Mouse (Mus musculus) embryonic facial prominence, embryonic 13.5 days (tissue): ENCODE measurements around the gene Olfr532. TPM values are rescaled to one million over a fixed set of nuclear protein-coding genes. Genes with fewer than 3 reads are reported as not detected.
"Not testable (repeated sequence)": the region's sequence is repeated elsewhere in the genome, so short reads cannot be mapped to it uniquely, and the experiment has no call there.

Source experiments
- ATAC-seq: fragments of 200-750 bp; cut with Nextera tagmentation; 2 replicates; pipeline ENCODE4 v1.8.0; 2017; ENCODE audit warnings: low read depth; ENCODE audit not compliant: insufficient number of reproducible peaks, insufficient read depth, low FRiP score, low TSS enrichment
- H3K27ac ChIP-seq: fragments of 300-500 bp; sonication (generic); 2 replicates; pipeline ENCODE4 v1.5.1; 2015; ENCODE audit warnings: moderate library complexity, mild to moderate bottlenecking, inconsistent platforms
- H3K27me3 ChIP-seq: fragments of 300-500 bp; sonication (generic); 2 replicates; pipeline ENCODE4 v1.6.1; 2015; ENCODE audit warnings: mild to moderate bottlenecking, inconsistent platforms
- H3K36me3 ChIP-seq: fragments of 300-500 bp; sonication (generic); 2 replicates; pipeline ENCODE4 v1.6.1; 2015; ENCODE audit warnings: mild to moderate bottlenecking, inconsistent platforms
- H3K4me1 ChIP-seq: fragments of 300-500 bp; sonication (generic); 2 replicates; pipeline ENCODE4 v1.6.1; 2015; ENCODE audit warnings: inconsistent platforms
- H3K4me2 ChIP-seq: fragments of 300-500 bp; sonication (generic); 2 replicates; pipeline ENCODE4 v1.6.1; 2015; ENCODE audit warnings: moderate library complexity, mild to moderate bottlenecking, inconsistent platforms
- H3K4me3 ChIP-seq: fragments of 300-500 bp; sonication (generic); 2 replicates; pipeline ENCODE4 v1.5.1; 2015; ENCODE audit warnings: mild to moderate bottlenecking, inconsistent platforms
- H3K9ac ChIP-seq: fragments of 300-500 bp; sonication (generic); 2 replicates; pipeline ENCODE4 v1.6.1; 2015; ENCODE audit warnings: mild to moderate bottlenecking, inconsistent platforms
- H3K9me3 ChIP-seq: fragments of 300-500 bp; sonication (generic); 2 replicates; pipeline ENCODE4 v1.6.1; 2016; ENCODE audit warnings: inconsistent platforms
- WGBS: fragments of 180-500 bp; shearing (Covaris S2); methylation state at CpG from one replicate; pipeline ENCODE4 v1.1.7; 2015; ENCODE audit warnings: mixed read lengths; 5-methylcytosine and 5-hydroxymethylcytosine counted together
- polyA plus RNA-seq: library from polyadenylated mRNA; unstranded; fragments of >200 nt; fragmentation: Nextera tagmentation; extraction: Ambion mirVana; gene quantifications from 2 replicates; pipeline ENCODE4 v1.2.1, GENCODE M21; 2015

Olfr532 gene
- polyA plus RNA-seq = not detected in 2 replicates

- H3K4me1 ChIP-seq = no peaks in the 10 kb centered on the region
- H3K27ac ChIP-seq = no peak within 1 kb of the TSS
- ATAC-seq = no peak
- WGBS = 95% methylated on average over 1 of the region's 1 CpGs
- H3K27me3 ChIP-seq = no peaks in the 10 kb centered on the region
- H3K36me3 ChIP-seq = no peaks in the 10 kb centered on the region
- H3K9me3 ChIP-seq = no peaks in the 10 kb centered on the region
- no peak within 1 kb of the TSS for H3K9ac ChIP-seq
- no peak within 1 kb of the TSS for H3K4me3 ChIP-seq
- H3K4me2 ChIP-seq = no peak within 1 kb of the TSS
Observed at GRCm38 (mm10) chr7:140421539-140421938, at the start of gene Olfr532. TSS of gene Olfr532 (minus strand) at chr7:140421639.

GRCm38 (mm10) chr7:140463070-140463469 is 41.6 kb upstream of the Olfr532 start, which contains the start of gene Olfr533:
TSS of gene Olfr533 (plus strand) at chr7:140463370.
- H3K27ac ChIP-seq = not testable (repeated sequence)

GRCm38 (mm10) chr7:140443141-140443540 is 21.7 kb upstream of the Olfr532 start:
- Histone ChIP-seq H3K4me2 (no peak overlapping the region), H3K9me3 (no peaks in the 10 kb centered on the region), H3K27me3 (no peaks in the 10 kb centered on the region), H3K36me3 (no peaks in the 10 kb centered on the region), H3K4me1 (no peaks in the 10 kb centered on the region), H3K9ac (no peak overlapping the region), H3K27ac (no peak overlapping the region), H3K4me3 (no peak overlapping the region)
- 57% methylated on average over 1 of the region's 1 CpGs for WGBS
- ATAC-seq = no peak

More at GRCm38 (mm10) chr7:140463070-140463469, 41.6 kb upstream of the Olfr532 start, which contains the start of gene Olfr533:
- not testable (repeated sequence) for H3K27me3 ChIP-seq, H3K36me3 ChIP-seq, H3K4me3 ChIP-seq, H3K4me1 ChIP-seq, H3K9ac ChIP-seq, H3K9me3 ChIP-seq, H3K4me2 ChIP-seq, ATAC-seq
- 50% methylated on average over 1 of the region's 1 CpGs for WGBS

GRCm38 (mm10) chr7:140402818-140403217 is 18.6 kb downstream of the Olfr532 start, which contains the start of gene Olfr531:
TSS of gene Olfr531 (minus strand) at chr7:140402918.
- Histone ChIP-seq H3K9me3 (no peaks in the 10 kb centered on the region), H3K36me3 (no peaks in the 10 kb centered on the region), H3K4me1 (no peaks in the 10 kb centered on the region), H3K4me3 (no peak within 1 kb of the TSS), H3K9ac (no peak within 1 kb of the TSS), H3K27me3 (no peaks in the 10 kb centered on the region), H3K4me2 (no peak within 1 kb of the TSS), H3K27ac (no peak within 1 kb of the TSS)
- 83% methylated on average over 1 of the region's 1 CpGs for WGBS
- ATAC-seq = no peak

GRCm38 (mm10) chr7:140376911-140377310 is 44.5 kb downstream of the Olfr532 start:
- Histone ChIP-seq H3K9me3 (no peaks in the 10 kb centered on the region), H3K4me2 (no peak overlapping the region), H3K36me3 (no peaks in the 10 kb centered on the region), H3K27me3 (no peaks in the 10 kb centered on the region), H3K9ac (no peak overlapping the region), H3K4me1 (no peaks in the 10 kb centered on the region), H3K4me3 (no peak overlapping the region), H3K27ac (no peak overlapping the region)
- 94% methylated on average over 2 of the region's 2 CpGs for WGBS
- no peak for ATAC-seq

- Histone ChIP-seq H3K27ac (no peak within 1 kb of the TSS), H3K9ac (no peak within 1 kb of the TSS), H3K4me2 (no peak within 1 kb of the TSS), H3K36me3 (no peaks in the 10 kb centered on the region), H3K9me3 (no peaks in the 10 kb centered on the region), H3K27me3 (no peaks in the 10 kb centered on the region), H3K4me1 (no peaks in the 10 kb centered on the region), H3K4me3 (no peak within 1 kb of the TSS)
- ATAC-seq = no peak
- 21% methylated on average over 1 of the region's 1 CpGs for WGBS
Observed at GRCm38 (mm10) chr7:140376231-140376630, 45.2 kb downstream of the Olfr532 start, which contains the start of gene Olfr530. TSS of gene Olfr530 (minus strand) at chr7:140376331.

- Histone ChIP-seq H3K4me1 (no peaks in the 10 kb centered on the region), H3K27ac (no peak overlapping the region), H3K4me3 (no peak overlapping the region), H3K36me3 (no peaks in the 10 kb centered on the region), H3K27me3 (no peaks in the 10 kb centered on the region), H3K9me3 (no peaks in the 10 kb centered on the region), H3K4me2 (no peak overlapping the region), H3K9ac (no peak overlapping the region)
- 68% methylated on average over 4 of the region's 4 CpGs for WGBS
- ATAC-seq = no peak
Observed at GRCm38 (mm10) chr7:140374300-140374699, 47.1 kb downstream of the Olfr532 start.

Other genes starting within 250 kb of the Olfr532 start
- 0.07 TPM in 1 of 2 replicates, not detected in the other for gene Olfr523, start 248.4 kb downstream of the Olfr532 start, polyA plus RNA-seq
- not detected in 2 replicates for gene Olfr524, start 215.7 kb downstream of the Olfr532 start, polyA plus RNA-seq
- not detected in 2 replicates for gene Cd163l1, start 203.4 kb downstream of the Olfr532 start, polyA plus RNA-seq
- not detected in 2 replicates for gene 5830411N06Rik, start 174.4 kb downstream of the Olfr532 start, polyA plus RNA-seq
- not detected in 2 replicates for gene Olfr525, start 100.8 kb downstream of the Olfr532 start, polyA plus RNA-seq
- not detected in 2 replicates for gene Olfr527, start 87.6 kb downstream of the Olfr532 start, polyA plus RNA-seq
- not detected in 2 replicates for gene Olfr60, start 60.0 kb downstream of the Olfr532 start, polyA plus RNA-seq
- not detected in 2 replicates for gene Olfr530, start 45.3 kb downstream of the Olfr532 start, polyA plus RNA-seq
- gene Olfr531, start 18.7 kb downstream of the Olfr532 start, polyA plus RNA-seq = not detected in 2 replicates
- gene Olfr533, start 41.7 kb upstream of the Olfr532 start, polyA plus RNA-seq = not detected in 2 replicates
- gene Olfr535, start 62.6 kb upstream of the Olfr532 start, polyA plus RNA-seq = not detected in 2 replicates
- not detected in 2 replicates for gene Olfr536, start 85.8 kb upstream of the Olfr532 start, polyA plus RNA-seq
- not detected in 2 replicates for gene Olfr538, start 146.2 kb upstream of the Olfr532 start, polyA plus RNA-seq
- gene Olfr46, start 179.6 kb upstream of the Olfr532 start, polyA plus RNA-seq = not detected in 2 replicates
- gene Olfr61, start 207.3 kb upstream of the Olfr532 start, polyA plus RNA-seq = not detected in 2 replicates
- not detected in 2 replicates for gene Olfr53, start 224.8 kb upstream of the Olfr532 start, polyA plus RNA-seq
- 0.01 and 0.03 TPM in 2 replicates for gene Olfr539, start 238.3 kb upstream of the Olfr532 start, polyA plus RNA-seq